Mouse (Mus musculus) lung, adult 2 months (tissue): ENCODE measurements around the gene Aldh2.
"Not testable (repeated sequence)": the region's sequence is repeated elsewhere in the genome, so short reads cannot be mapped to it uniquely, and the experiment has no call there.

Experiments
- CTCF ChIP-seq: fragments of 200-500 bp; IDR thresholded peaks from 2 replicates; pipeline ENCODE4 v1.5.1; 2011; ENCODE audit warnings: mild to moderate bottlenecking, low read length, control low read depth; ENCODE audit not compliant: insufficient read depth
- POLR2A ChIP-seq: fragments of 200-500 bp; IDR thresholded peaks from 2 replicates; pipeline ENCODE4 v1.6.1; 2011; ENCODE audit warnings: low read depth, mild to moderate bottlenecking, control low read depth, low read length, borderline replicate concordance; ENCODE audit errors: extremely low read depth

DNA sequence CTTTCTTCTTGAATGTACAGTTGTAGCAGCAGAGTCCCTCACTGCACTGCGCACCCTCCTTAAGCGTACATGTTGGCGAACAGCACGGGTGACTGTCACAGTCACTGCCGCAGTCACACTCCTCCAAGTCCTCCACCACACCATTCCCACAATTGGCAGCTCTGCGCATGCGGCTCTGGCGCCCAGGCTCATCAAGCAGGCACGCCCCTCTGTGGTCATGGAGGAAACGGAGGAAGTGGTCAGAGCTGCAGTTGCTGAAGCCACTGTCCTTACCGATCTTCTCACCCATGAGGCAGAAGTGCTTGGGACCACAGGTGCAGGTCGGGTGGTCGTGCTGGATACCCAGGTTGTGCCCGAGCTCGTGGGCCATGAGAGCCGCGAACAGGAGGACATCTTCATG lies 73.9 kb downstream of the Aldh2 start:
- not testable (repeated sequence) for TF ChIP-seq POLR2A, CTCF
